Mouse (Mus musculus): ENCODE results near the gene Keg1. TPM values are rescaled to one million over a fixed set of nuclear protein-coding genes. Genes with fewer than 3 reads are reported as not detected.

Gene Keg1
- not detected for polyA plus RNA-seq (2017; shearing (Covaris generic))

GRCm38 (mm10) chr19:12695590-12695989 lies at the start of gene Keg1:
Gene Keg1, plus strand, starts transcription at chr19:12695786.

DNA sequence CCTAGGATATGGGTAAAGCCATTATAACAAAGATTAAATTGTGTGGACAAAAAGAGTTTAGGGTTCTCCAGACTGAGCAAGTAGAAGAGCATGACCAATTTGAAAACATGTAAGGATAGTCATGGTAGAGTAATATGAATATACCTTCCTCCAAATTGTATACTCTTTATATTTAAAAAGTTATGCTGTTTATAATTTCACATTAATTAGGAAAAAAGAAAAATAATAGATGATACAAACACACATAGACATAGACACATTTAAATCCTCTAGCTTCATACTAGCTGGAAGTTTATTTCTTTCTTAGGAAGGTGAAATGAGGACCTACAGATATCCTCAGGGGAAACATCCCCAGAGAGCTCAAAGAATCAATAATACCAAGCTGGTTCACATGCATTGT lies 25.4 kb upstream of the Keg1 start, which contains the start of gene Olfr1442:
TSS of gene Olfr1442 (plus strand) at position 301 of the 400 bp plus-strand sequence.

GRCm38 (mm10) chr19:12677812-12678211 lies 17.8 kb upstream of the Keg1 start, which contains the start of gene Olfr1443:
Gene Olfr1443, plus strand, starts transcription at chr19:12678112.

GRCm38 (mm10) chr19:12765308-12765707 lies 69.7 kb downstream of the Keg1 start, which contains the start of gene Cntf:
Gene Cntf, minus strand, starts transcription at chr19:12765632.

Other genes starting within 250 kb of the Keg1 start
- not detected for gene Mpeg1, start 235.0 kb upstream of the Keg1 start, polyA plus RNA-seq (2017; shearing (Covaris generic))
- 2.7 TPM for gene Dtx4, start 194.3 kb upstream of the Keg1 start, polyA plus RNA-seq (2017; shearing (Covaris generic))
- gene Fam111a, start 150.0 kb upstream of the Keg1 start, polyA plus RNA-seq (2017; shearing (Covaris generic)) = 11.4 TPM
- gene Gm4952, start 95.8 kb upstream of the Keg1 start, polyA plus RNA-seq (2017; shearing (Covaris generic)) = not detected
- gene Glyat, start 62.5 kb upstream of the Keg1 start, polyA plus RNA-seq (2017; shearing (Covaris generic)) = not detected
- not detected for gene Olfr1442, start 25.3 kb upstream of the Keg1 start, polyA plus RNA-seq (2017; shearing (Covaris generic))
- not detected for gene Olfr1443, start 17.7 kb upstream of the Keg1 start, polyA plus RNA-seq (2017; shearing (Covaris generic))
- gene Cntf, start 69.8 kb downstream of the Keg1 start, polyA plus RNA-seq (2017; shearing (Covaris generic)) = 0.35 TPM
- 20.9 TPM for gene Zfp91, start 100.3 kb downstream of the Keg1 start, polyA plus RNA-seq (2017; shearing (Covaris generic))
- gene Lpxn, start 100.4 kb downstream of the Keg1 start, polyA plus RNA-seq (2017; shearing (Covaris generic)) = 66.7 TPM
- gene Gm5244, start 150.9 kb downstream of the Keg1 start, polyA plus RNA-seq (2017; shearing (Covaris generic)) = not detected
- gene Olfr1444, start 161.5 kb downstream of the Keg1 start, polyA plus RNA-seq (2017; shearing (Covaris generic)) = 0.31 TPM
- gene Olfr1445, start 188.1 kb downstream of the Keg1 start, polyA plus RNA-seq (2017; shearing (Covaris generic)) = not detected
- 0.34 TPM for gene Olfr1446, start 197.7 kb downstream of the Keg1 start, polyA plus RNA-seq (2017; shearing (Covaris generic))
- gene Olfr1447, start 208.0 kb downstream of the Keg1 start, polyA plus RNA-seq (2017; shearing (Covaris generic)) = not detected
- not detected for gene Olfr1448, start 228.6 kb downstream of the Keg1 start, polyA plus RNA-seq (2017; shearing (Covaris generic))
- not detected for gene Olfr1449, start 235.1 kb downstream of the Keg1 start, polyA plus RNA-seq (2017; shearing (Covaris generic))